ENCODE assay signal across 7 mouse cellular contexts in genomic region chr2:112367726-112368673, GRCm38 (mm10). TPM values are rescaled to one million over a fixed set of nuclear protein-coding genes. Genes with fewer than 3 reads are reported as not detected.
A peak's percentile ranks its signal among the peaks of the same experiment; 100 is the strongest.
DNase-seq lines count a peak whose midpoint lies in the region; ATAC-seq lines count a peak whose summit lies in the region.

TSS of gene Emc4 (minus strand) at chr2:112368027.

- ATAC-seq in intestine, embryonic 16.5 days, result peak; percentile 88
- ATAC-seq in midbrain, embryonic 11.5 days (ENCODE audit: low FRiP score), result peak; percentile 87

- peak within 1 kb of the TSS; percentile 93 for H3K4me3 ChIP-seq in intestine, embryonic 16.5 days (ENCODE audit: low read length)
- peak within 1 kb of the TSS; percentile 93 for H3K4me3 ChIP-seq in midbrain, embryonic 11.5 days (ENCODE audit: low read depth, low read length)

- peaks cover 7% of the 10 kb centered on the region; the same call in 1 of the 2 replicates for H3K36me3 ChIP-seq in intestine, embryonic 16.5 days (ENCODE audit: control insufficient read depth, insufficient read depth, low read length)
- peaks cover 4% of the 10 kb centered on the region; the same call in 1 of the 2 replicates for H3K36me3 ChIP-seq in midbrain, embryonic 11.5 days (ENCODE audit: control insufficient read depth, insufficient read depth, low read length)

- 1% methylated on average over 46 of the region's 46 CpGs for WGBS in intestine, embryonic 16.5 days
- 2% methylated on average over 46 of the region's 46 CpGs for WGBS in midbrain, embryonic 11.5 days

- H3K4me2 ChIP-seq in intestine, embryonic 16.5 days (ENCODE audit: low read depth, low read length), result peak within 1 kb of the TSS; percentile 83
- peak within 1 kb of the TSS; percentile 87 for H3K4me2 ChIP-seq in midbrain, embryonic 11.5 days

- peak within 1 kb of the TSS; percentile 89 for H3K9ac ChIP-seq in intestine, embryonic 16.5 days (ENCODE audit: low read depth, low read length)
- H3K9ac ChIP-seq in midbrain, embryonic 11.5 days (ENCODE audit: low read length), result peak within 1 kb of the TSS; percentile 87

- H3K27ac ChIP-seq in intestine, embryonic 16.5 days (ENCODE audit: low read length), result peak within 1 kb of the TSS; percentile 80
- H3K27ac ChIP-seq in midbrain, embryonic 11.5 days (ENCODE audit: low read depth, low read length), result peak within 1 kb of the TSS; percentile 37; the same call in 1 of the 2 replicates

- peak; percentile 93 for DNase-seq in adrenal gland, adult 2 months
- DNase-seq in embryo, embryonic 11.5 days (ENCODE audit: low read depth, low spot score), result peak; percentile 83
- peak; percentile 79 to 91 for DNase-seq in gastrocnemius, postnatal 4 days (ENCODE audit: low spot score in 2 of 2)
- peak; percentile 94 for DNase-seq in left cerebral cortex, postnatal 36 days (ENCODE audit: low spot score in 2 of 2)
- peak; percentile 99 for DNase-seq in midbrain, embryonic 11.5 days (ENCODE audit: low spot score, missing footprints)
- DNase-seq in skeletal muscle tissue, adult 2 months (ENCODE audit: low read depth, low spot score), result peak; percentile 81

- peaks cover 5% of the 10 kb centered on the region for H3K4me1 ChIP-seq in intestine, embryonic 16.5 days (ENCODE audit: control insufficient read depth, insufficient read depth, low read length)
- H3K4me1 ChIP-seq in midbrain, embryonic 11.5 days (ENCODE audit: control insufficient read depth, insufficient read depth, low read length), result peaks cover 5% of the 10 kb centered on the region

- no peaks in the 10 kb centered on the region for H3K27me3 ChIP-seq in intestine, embryonic 16.5 days (replicated peaks; ENCODE audit: control insufficient read depth, insufficient read depth, low read length)
- no peaks in the 10 kb centered on the region for H3K27me3 ChIP-seq in midbrain, embryonic 11.5 days (ENCODE audit: control insufficient read depth, insufficient read depth, low read length)

- intact Hi-C loops in left cerebral cortex, postnatal 36 days (cut with DNase I), result loop anchor here (5.0 kb wide), 1 partner anchor 106 kb away; the partner anchor contains the start of gene Nop10

- H3K9me3 ChIP-seq in intestine, embryonic 16.5 days (ENCODE audit: control insufficient read depth, low read length), result no peaks in the 10 kb centered on the region
- no peaks in the 10 kb centered on the region for H3K9me3 ChIP-seq in midbrain, embryonic 11.5 days (ENCODE audit: control insufficient read depth, low read length)

RNA-seq across cellular contexts. Expression of gene Emc4, which starts in this region (rescaled TPM):
- total RNA-seq in adrenal gland, adult 2 months (2021), result 10 to 100 TPM; 86.4 to 98.8 TPM
- 71.4 and 74.1 TPM in 2 replicates for polyA plus RNA-seq in adrenal gland, adult 2 months (2012; rRNA removed)
- total RNA-seq in gastrocnemius, postnatal 4 days (2021), result 10 to 100 TPM; 65.4 to 71.6 TPM
- polyA plus RNA-seq in intestine, embryonic 16.5 days (2015; fragmentation: Nextera tagmentation; extraction: Ambion mirVana), result 113 and 118 TPM in 2 replicates
- 100 to 1,000 TPM; 147 to 166 TPM for total RNA-seq in left cerebral cortex, postnatal 36 days (2021)
- polyA plus RNA-seq in midbrain, embryonic 11.5 days (2014; fragmentation: Nextera tagmentation; extraction: Ambion mirVana), result 112 and 115 TPM in 2 replicates

Comparison
In these comparisons a context has a peak if more than half of its experiments do, and no peak if none do; other contexts are left out.
1. Peak in every context shown above with its lines: DNase-seq, ATAC-seq, H3K4me3 ChIP-seq and H3K27ac ChIP-seq.